11 mouse cellular contexts compared by ENCODE assay signal in genomic region chr5:113491552-113491951, GRCm38 (mm10). TPM values are rescaled to one million over a fixed set of nuclear protein-coding genes. Genes with fewer than 3 reads are reported as not detected.
DNase-seq lines count a peak whose midpoint lies in the region; ATAC-seq and TF ChIP-seq lines count a peak whose summit lies in the region.
"Had no signal": no experiment of that assay in that cellular context is flagged by ENCODE, and none has a peak within 500 bp of the region (broad histone marks: within the 10 kb centered on the region; RNA-seq: fewer than 3 reads in every experiment).

No protein-coding gene starts in this region.

- WGBS in forebrain, embryonic 15.5 days, result 69% methylated on average over 4 of the region's 4 CpGs
- 73% methylated on average over 4 of the region's 4 CpGs for WGBS in midbrain, embryonic 10.5 days

- no peak for TF ChIP-seq CTCF in gastrocnemius, adult 2 months (IDR thresholded peaks at IDR 0.05)

- peaks cover 40% of the 10 kb centered on the region for H3K4me1 ChIP-seq in forebrain, embryonic 15.5 days
- H3K4me1 ChIP-seq in midbrain, embryonic 10.5 days, result peaks cover 59% of the 10 kb centered on the region
- H3K4me1 ChIP-seq: megakaryocyte, embryonic 14.5 days had no signal

- intact Hi-C loops in gastrocnemius, adult 2 months (cut with DNase I), result no loop called here

- H3K36me3 ChIP-seq in forebrain, embryonic 15.5 days, result no peaks in the 10 kb centered on the region
- H3K36me3 ChIP-seq in midbrain, embryonic 10.5 days, result no peaks in the 10 kb centered on the region

- no peaks in the 10 kb centered on the region for H3K27me3 ChIP-seq in forebrain, embryonic 15.5 days
- H3K27me3 ChIP-seq in midbrain, embryonic 10.5 days (ENCODE audit: low read depth, poor library complexity, severe bottlenecking), result peaks cover 51% of the 10 kb centered on the region

- H3K4me3 ChIP-seq in gastrocnemius, adult 2 months, result peak overlapping the region; percentile 64; the same call in 1 of the 2 replicates
- peak overlapping the region; percentile 56 for H3K4me3 ChIP-seq in forebrain, embryonic 15.5 days
- H3K4me3 ChIP-seq in midbrain, embryonic 10.5 days, result peak overlapping the region; percentile 76
- H3K4me3 ChIP-seq: megakaryocyte, embryonic 14.5 days had no signal

- no peak for ATAC-seq in forebrain, embryonic 15.5 days (replicated peaks)

- H3K4me2 ChIP-seq in forebrain, embryonic 15.5 days (replicated peaks), result peak overlapping the region; percentile 93

- no peak for DNase-seq in gastrocnemius, adult 2 months
- no peak for DNase-seq in gastrocnemius, adult 8-10 months (ENCODE audit: low spot score in 2 of 2)
- peak; percentile 66 for DNase-seq in brain, adult 2 months (ENCODE audit: low read depth, low spot score)
- DNase-seq in midbrain, embryonic 10.5 days (ENCODE audit: low spot score), result no peak
- DNase-seq in Muller cell, postnatal 12 days (ENCODE audit: inconsistent ontology term), result no peak
- no peak for DNase-seq in layer of hippocampus, adult 8-10 months (ENCODE audit: low spot score in 2 of 2)
- DNase-seq in left cerebral cortex, adult 8-10 months (ENCODE audit: low spot score in 2 of 2), result no peak
- DNase-seq: B cell, adult 2 months; kidney, adult 9 months had no signal

- H3K9ac ChIP-seq in forebrain, embryonic 15.5 days (replicated peaks), result peak overlapping the region; percentile 68

- no peaks in the 10 kb centered on the region for H3K9me3 ChIP-seq in forebrain, embryonic 15.5 days
- no peaks in the 10 kb centered on the region for H3K9me3 ChIP-seq in midbrain, embryonic 10.5 days (replicated peaks)
- H3K9me3 ChIP-seq: megakaryocyte, embryonic 14.5 days had no signal

- no peak overlapping the region for H3K27ac ChIP-seq in gastrocnemius, adult 2 months
- no peak overlapping the region for H3K27ac ChIP-seq in forebrain, embryonic 15.5 days (replicated peaks)
- H3K27ac ChIP-seq in midbrain, embryonic 10.5 days (replicated peaks), result peak overlapping the region; percentile 86

RNA-seq across cellular contexts. Expression of gene Wscd2, which starts 1.4 kb away (rescaled TPM):
- under 1 TPM; 0.08 to 0.36 TPM for total RNA-seq in gastrocnemius, adult 2 months (2021)
- total RNA-seq in gastrocnemius, adult 8-10 months (2022), result under 1 TPM; 0.13 to 0.29 (median 0.15) TPM
- polyA plus RNA-seq in forebrain, embryonic 15.5 days (2015; fragmentation: Nextera tagmentation; extraction: Ambion mirVana), result 7.9 and 8.4 TPM in 2 replicates
- polyA plus RNA-seq in midbrain, embryonic 10.5 days (2016; fragmentation: Nextera tagmentation; extraction: Ambion mirVana), result 9.2 and 11.8 TPM in 2 replicates
- total RNA-seq in layer of hippocampus, adult 8-10 months (2022), result 10 to 100 TPM; 64.7 to 84.8 (median 76.0) TPM
- 10 to 100 TPM; 53.3 to 55.9 (median 53.6) TPM for total RNA-seq in left cerebral cortex, adult 8-10 months (2022)

Comparison
In these comparisons a context has a peak if more than half of its experiments do, and no peak if none do; other contexts are left out.
1. RNA of gene Wscd2, which starts 1.4 kb away (total RNA-seq): 64.7 to 84.8 TPM in layer of hippocampus, adult 8-10 months and 53.3 to 55.9 TPM in left cerebral cortex, adult 8-10 months; 0.08 to 0.36 TPM in gastrocnemius, adult 2 months and 0.13 to 0.29 TPM in gastrocnemius, adult 8-10 months; every median in the first group is over 10 times any median in the second.
2. Peak in every context shown above with its lines, with median percentiles within 50 percentile points of each other: H3K4me3 ChIP-seq.